Mouse (Mus musculus): Measurements from ENCODE around the gene Rdh5.

The Rdh5 gene

DNA sequence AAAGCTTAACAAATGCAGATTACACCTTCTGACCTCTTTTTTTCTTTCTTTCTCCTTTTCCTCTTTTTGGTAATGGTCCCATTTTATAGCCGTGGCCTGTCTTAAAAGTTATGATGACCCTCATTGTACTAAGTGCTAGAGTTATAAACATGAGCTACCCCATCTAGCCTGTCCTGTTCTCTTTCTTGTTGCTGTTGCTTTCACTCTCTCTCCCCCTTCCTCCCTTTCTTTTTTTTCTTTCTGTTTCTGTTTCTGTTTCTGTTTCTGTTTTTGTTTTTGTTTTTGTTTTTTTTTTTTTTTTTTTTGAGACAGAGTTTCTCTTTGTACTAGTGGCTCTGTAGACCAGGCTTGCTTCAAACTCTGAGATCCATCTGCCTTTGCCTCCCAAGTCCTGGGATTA is 56.2 kb downstream of the Rdh5 start:
- in situ Hi-C loops (cut with MseI, MboI), result no loop called here

DNA sequence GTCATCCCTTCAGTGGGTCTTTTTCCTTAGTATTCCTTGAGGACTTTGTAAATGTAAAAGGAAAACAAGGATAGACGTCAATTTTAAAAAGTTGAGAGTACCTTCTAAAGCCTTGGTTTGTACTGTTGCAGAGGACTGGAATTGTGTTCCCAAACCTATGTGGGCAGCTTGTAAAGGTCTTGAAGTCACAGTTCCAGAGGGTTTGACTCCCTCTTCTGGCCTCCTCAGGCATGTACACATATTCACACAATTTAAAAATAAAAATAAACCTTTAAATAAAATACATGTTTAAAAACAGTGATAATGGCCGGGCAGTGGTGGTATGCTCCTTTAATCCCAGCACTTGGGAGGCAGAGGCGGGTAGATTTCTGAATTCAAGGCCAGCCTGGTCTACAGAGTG is 56.6 kb downstream of the Rdh5 start:
- in situ Hi-C loops (cut with MseI, MboI), result no loop called here
